Mouse (Mus musculus) neural tube, embryonic 11.5 days (tissue): Measurements from ENCODE around the gene Clec4d. TPM values are rescaled to one million over a fixed set of nuclear protein-coding genes. Genes with fewer than 3 reads are reported as not detected.

Source experiments
- ATAC-seq: fragments of 200-750 bp; cut with Nextera tagmentation; 2 replicates; pipeline ENCODE4 v1.8.0; 2017; ENCODE audit warnings: moderate number of reproducible peaks, mild to moderate bottlenecking, moderate TSS enrichment, moderate library complexity; ENCODE audit not compliant: insufficient read depth, low FRiP score, low TSS enrichment
- DNase-seq: peaks from one replicate; pipeline ENCODE4 v3.0.0-alpha.2; 2015; ENCODE audit warnings: low spot score
- H3K27ac ChIP-seq: fragments of 300-500 bp; sonication (generic); 2 replicates; pipeline ENCODE4 v1.5.1; 2014; ENCODE audit warnings: low read depth, mild to moderate bottlenecking, low read length
- H3K27me3 ChIP-seq: fragments of 300-500 bp; sonication (generic); 2 replicates; pipeline ENCODE4 v1.6.1; 2014; ENCODE audit warnings: mild to moderate bottlenecking, low read length, mixed read lengths; ENCODE audit not compliant: control insufficient read depth, insufficient read depth
- H3K36me3 ChIP-seq: fragments of 300-500 bp; sonication (generic); 2 replicates; pipeline ENCODE4 v1.6.1; 2014; ENCODE audit warnings: mild to moderate bottlenecking, low read length, moderate library complexity, mixed read lengths; ENCODE audit not compliant: control insufficient read depth, insufficient read depth
- H3K4me1 ChIP-seq: fragments of 300-500 bp; sonication (generic); 2 replicates; pipeline ENCODE4 v1.6.1; 2014; ENCODE audit warnings: low read length, mixed read lengths; ENCODE audit not compliant: control insufficient read depth, insufficient read depth
- H3K4me2 ChIP-seq: fragments of 300-500 bp; sonication (generic); 2 replicates; pipeline ENCODE4 v1.6.1; 2014; ENCODE audit warnings: low read depth, mild to moderate bottlenecking, moderate library complexity
- H3K4me3 ChIP-seq: fragments of 300-500 bp; sonication (generic); 2 replicates; pipeline ENCODE4 v1.5.1; 2014; ENCODE audit warnings: low read depth, low read length
- H3K9ac ChIP-seq: fragments of 300-500 bp; sonication (generic); 2 replicates; pipeline ENCODE4 v1.6.1; 2014; ENCODE audit warnings: mild to moderate bottlenecking, low read length
- H3K9me3 ChIP-seq: fragments of 300-500 bp; sonication (generic); 2 replicates; pipeline ENCODE4 v1.6.1; 2016; ENCODE audit warnings: low read length; ENCODE audit not compliant: control insufficient read depth
- WGBS: fragments of 180-500 bp; shearing (Covaris S2); extraction: QIAGEN DNeasy Blood & Tissue Kit; methylation state at CpG from one replicate; pipeline ENCODE4 v1.1.7; 2014; 5-methylcytosine and 5-hydroxymethylcytosine counted together
- polyA plus RNA-seq: library from polyadenylated mRNA; unstranded; fragments of >200 nt; fragmentation: Nextera tagmentation; extraction: Ambion mirVana; gene quantifications from 2 replicates; pipeline ENCODE4 v1.2.1, GENCODE M21; 2014

Gene Clec4d
- polyA plus RNA-seq, 1 experiment from 2014 or later, result not detected

GRCm38 (mm10) chr6:123259889-123260603 lies 1.9 kb upstream of the Clec4d start:
- H3K9me3 ChIP-seq, result no peaks in the 10 kb centered on the region
- H3K9ac ChIP-seq, result no peak overlapping the region
- no peaks in the 10 kb centered on the region for H3K36me3 ChIP-seq
- ATAC-seq (no peak), DNase-seq (no peak)
- no peaks in the 10 kb centered on the region for H3K27me3 ChIP-seq
- H3K4me3 ChIP-seq, result no peak overlapping the region
- no peak overlapping the region for H3K27ac ChIP-seq
- H3K4me2 ChIP-seq, result no peak overlapping the region
- WGBS, result 88% methylated on average over 4 of the region's 4 CpGs
- no peaks in the 10 kb centered on the region for H3K4me1 ChIP-seq

- no peak for DNase-seq
These were observed 1.0 kb upstream of the Clec4d start for GRCm38 (mm10) chr6:123260868-123261267.

GRCm38 (mm10) chr6:123264194-123264593 lies 2.3 kb downstream of the Clec4d start:
- 88% methylated on average over 3 of the region's 3 CpGs for WGBS
- Histone ChIP-seq H3K9ac (no peak overlapping the region), H3K4me2 (no peak overlapping the region), H3K4me3 (no peak overlapping the region), H3K27me3 (no peaks in the 10 kb centered on the region), H3K9me3 (no peaks in the 10 kb centered on the region), H3K27ac (no peak overlapping the region), H3K36me3 (no peaks in the 10 kb centered on the region), H3K4me1 (no peaks in the 10 kb centered on the region)
- ATAC-seq (no peak), DNase-seq (no peak)

More at GRCm38 (mm10) chr6:123260868-123261267, 1.0 kb upstream of the Clec4d start:
- Histone ChIP-seq H3K4me2 (no peak overlapping the region), H3K9ac (no peak overlapping the region), H3K9me3 (no peaks in the 10 kb centered on the region), H3K36me3 (no peaks in the 10 kb centered on the region), H3K27ac (no peak overlapping the region), H3K4me3 (no peak overlapping the region), H3K4me1 (no peaks in the 10 kb centered on the region), H3K27me3 (no peaks in the 10 kb centered on the region)
- no peak for ATAC-seq
- WGBS, result 86% methylated on average over 1 of the region's 1 CpGs

GRCm38 (mm10) chr6:123265809-123266208 lies 3.9 kb downstream of the Clec4d start:
- Histone ChIP-seq H3K9me3 (no peaks in the 10 kb centered on the region), H3K4me1 (no peaks in the 10 kb centered on the region), H3K27ac (no peak overlapping the region), H3K4me2 (no peak overlapping the region), H3K27me3 (no peaks in the 10 kb centered on the region), H3K9ac (no peak overlapping the region), H3K36me3 (no peaks in the 10 kb centered on the region), H3K4me3 (no peak overlapping the region)
- no peak for ATAC-seq
- WGBS, result 94% methylated on average over 4 of the region's 4 CpGs
- DNase-seq, result no peak

GRCm38 (mm10) chr6:123266945-123267344 lies 5.0 kb downstream of the Clec4d start:
- Histone ChIP-seq H3K4me3 (no peak overlapping the region), H3K4me2 (no peak overlapping the region), H3K36me3 (no peaks in the 10 kb centered on the region), H3K9ac (no peak overlapping the region), H3K27ac (no peak overlapping the region), H3K9me3 (no peaks in the 10 kb centered on the region), H3K27me3 (no peaks in the 10 kb centered on the region), H3K4me1 (no peaks in the 10 kb centered on the region)
- DNase-seq, result no peak
- ATAC-seq, result no peak
- WGBS, result 89% methylated on average over 5 of the region's 5 CpGs

- Histone ChIP-seq H3K9me3 (no peaks in the 10 kb centered on the region), H3K4me3 (no peak overlapping the region), H3K4me1 (no peaks in the 10 kb centered on the region), H3K36me3 (no peaks in the 10 kb centered on the region), H3K27ac (no peak overlapping the region), H3K27me3 (no peaks in the 10 kb centered on the region), H3K9ac (no peak overlapping the region), H3K4me2 (no peak overlapping the region)
- 93% methylated on average over 2 of the region's 2 CpGs for WGBS
- ATAC-seq (no peak), DNase-seq (no peak)
These were observed 17.5 kb downstream of the Clec4d start for GRCm38 (mm10) chr6:123279443-123279842.

- H3K27me3 ChIP-seq, result no peaks in the 10 kb centered on the region
- no peaks in the 10 kb centered on the region for H3K36me3 ChIP-seq
- no peak overlapping the region for H3K4me2 ChIP-seq
- 91% methylated on average over 2 of the region's 2 CpGs for WGBS
- no peak overlapping the region for H3K9ac ChIP-seq
- no peak overlapping the region for H3K27ac ChIP-seq
- H3K4me1 ChIP-seq, result no peaks in the 10 kb centered on the region
- no peak overlapping the region for H3K4me3 ChIP-seq
- H3K9me3 ChIP-seq, result no peaks in the 10 kb centered on the region
- DNase-seq, result no peak
- no peak for ATAC-seq
These were observed 24.4 kb downstream of the Clec4d start for GRCm38 (mm10) chr6:123286311-123286710.

- no peaks in the 10 kb centered on the region for H3K27me3 ChIP-seq
- H3K9me3 ChIP-seq, result no peaks in the 10 kb centered on the region
- H3K36me3 ChIP-seq, result no peaks in the 10 kb centered on the region
- no peak overlapping the region for H3K27ac ChIP-seq
- H3K4me2 ChIP-seq, result no peak overlapping the region
- DNase-seq (no peak), ATAC-seq (no peak)
- 91% methylated on average over 10 of the region's 10 CpGs for WGBS
- H3K4me3 ChIP-seq, result no peak overlapping the region
- no peaks in the 10 kb centered on the region for H3K4me1 ChIP-seq
- H3K9ac ChIP-seq, result no peak overlapping the region
These were observed 27.0 kb downstream of the Clec4d start for GRCm38 (mm10) chr6:123288931-123289330.

GRCm38 (mm10) chr6:123289753-123290152 lies 27.8 kb downstream of the Clec4d start, which contains the start of gene Clec4e:
Gene Clec4e (minus strand): TSS chr6:123289870.
- Histone ChIP-seq H3K9ac (no peak within 1 kb of the TSS), H3K4me3 (no peak within 1 kb of the TSS), H3K9me3 (no peaks in the 10 kb centered on the region), H3K36me3 (no peaks in the 10 kb centered on the region), H3K4me1 (no peaks in the 10 kb centered on the region), H3K27ac (no peak within 1 kb of the TSS), H3K4me2 (no peak within 1 kb of the TSS), H3K27me3 (no peaks in the 10 kb centered on the region)
- DNase-seq (no peak), ATAC-seq (no peak)
- 87% methylated on average over 4 of the region's 4 CpGs for WGBS
